Mouse (Mus musculus) cerebellum, adult 11 months (tissue): Measurements from ENCODE around the gene Gpc1.

Experiments
- DNase-seq: peaks from one replicate; pipeline ENCODE4 v3.0.0; 2022

Gpc1 gene

DNA sequence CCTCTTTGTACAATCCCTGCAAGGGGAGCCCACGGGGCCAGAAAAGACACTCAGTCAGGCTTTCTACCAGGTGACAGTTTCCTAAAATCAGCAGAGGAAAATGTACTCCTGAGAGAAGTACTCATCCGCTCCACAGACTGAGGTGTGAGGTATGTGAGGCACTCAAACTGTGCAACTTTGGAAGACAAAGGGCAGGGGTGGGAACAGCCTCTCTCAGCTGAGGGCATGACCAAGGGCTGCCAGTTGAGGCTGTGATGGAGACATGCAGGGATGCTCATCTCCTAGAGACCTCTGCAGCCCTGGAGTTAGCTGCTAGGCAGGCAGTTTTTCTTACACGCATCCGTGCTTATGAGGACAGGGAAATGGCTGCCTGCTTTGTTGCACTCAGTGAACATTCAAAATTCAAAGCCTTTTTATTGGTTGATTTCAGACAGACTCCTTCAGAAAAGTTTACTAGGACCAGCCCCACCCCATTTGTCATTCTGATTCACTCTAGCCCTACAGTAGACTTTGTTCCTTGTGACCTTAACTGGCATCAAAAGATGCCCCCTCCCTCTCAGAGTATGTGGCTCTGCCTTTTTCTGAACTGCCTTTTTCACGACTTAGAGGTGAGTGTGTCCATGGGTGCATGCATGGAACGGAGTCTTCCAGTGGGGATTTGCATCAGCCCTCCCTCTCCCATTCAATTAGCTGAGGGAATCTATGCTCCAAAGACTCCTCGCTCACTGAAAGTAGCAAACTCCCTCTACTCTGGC lies 57.6 kb downstream of the Gpc1 start:
- no peak for DNase-seq

DNA sequence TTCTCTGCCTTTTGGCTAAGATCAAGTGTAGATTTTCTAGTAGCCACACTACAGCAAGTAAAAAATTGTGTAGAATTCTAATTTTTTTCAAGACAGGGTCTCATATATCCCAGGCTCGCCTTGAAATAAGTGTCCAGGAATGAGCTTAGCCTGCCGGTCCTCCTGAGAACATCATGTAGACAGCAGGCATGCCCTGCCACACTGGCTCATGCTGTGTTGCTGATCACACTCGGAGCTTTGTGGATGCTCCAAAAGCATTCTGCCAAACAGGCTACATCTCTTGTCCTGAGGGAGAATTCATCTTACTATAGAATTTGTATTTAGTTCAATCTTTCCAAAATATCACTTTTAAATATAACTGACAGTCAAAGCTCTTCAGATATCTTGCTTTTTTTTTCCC lies 61.3 kb downstream of the Gpc1 start:
- no peak for DNase-seq

DNA sequence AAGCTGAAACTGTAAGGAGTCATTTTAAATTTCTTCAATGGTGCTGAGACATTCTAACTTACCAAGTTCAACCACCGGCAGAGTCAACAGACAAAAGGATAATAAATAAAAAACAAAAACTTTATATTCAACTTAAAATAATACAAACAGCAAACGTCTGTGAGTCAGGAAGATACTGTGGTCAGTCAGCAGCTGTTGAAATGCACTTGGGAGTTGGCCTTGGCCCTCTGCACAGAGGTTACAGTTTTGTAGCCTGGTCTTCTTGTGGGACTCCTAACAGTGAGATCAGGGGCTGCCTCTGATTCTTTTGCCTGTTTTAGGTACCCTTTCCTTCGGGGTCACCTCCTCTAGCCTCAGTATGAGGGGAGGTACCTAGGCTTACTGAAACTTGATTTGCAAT lies 62.5 kb downstream of the Gpc1 start:
- no peak for DNase-seq

DNA sequence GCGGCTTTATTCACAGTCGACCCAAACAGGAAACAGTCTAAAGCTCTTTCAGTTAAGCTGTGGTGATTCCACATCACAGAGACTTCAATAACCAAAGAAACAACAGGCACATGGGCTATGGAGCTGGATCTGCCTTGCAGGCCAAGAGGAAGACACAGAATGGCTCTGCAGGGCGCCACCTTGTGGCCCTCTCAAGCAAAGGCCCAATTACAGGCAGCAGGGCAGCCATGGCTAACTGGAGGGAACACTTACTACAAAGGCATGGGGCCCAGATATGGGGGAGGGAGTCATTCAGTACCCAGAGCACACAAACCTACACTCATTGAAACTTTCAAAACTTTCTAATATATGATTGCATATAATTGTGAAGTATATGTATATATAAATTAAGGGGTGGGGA lies 63.6 kb downstream of the Gpc1 start:
- peak; percentile 87 for DNase-seq

DNA sequence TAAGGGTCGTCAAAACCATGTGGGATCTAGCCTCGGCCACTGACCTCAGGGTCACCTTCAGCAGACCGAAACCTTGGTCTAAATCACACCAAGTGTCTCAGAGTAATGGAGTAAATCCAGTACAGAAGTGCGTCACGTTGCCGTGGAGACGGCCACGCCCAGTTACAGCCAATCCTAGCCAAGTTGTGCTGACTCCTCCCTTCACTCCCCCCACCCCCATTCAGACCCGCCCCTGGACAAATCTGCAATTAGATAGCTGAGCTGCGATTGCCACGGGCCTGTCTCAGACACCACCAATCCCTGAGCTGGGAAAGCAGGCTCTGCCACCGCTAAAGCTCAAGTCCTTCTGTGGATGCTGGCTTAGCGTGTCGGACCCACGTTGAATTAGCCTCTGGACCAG lies 71.3 kb downstream of the Gpc1 start, which contains the start of gene Ankmy1:
Gene Ankmy1 (minus strand): TSS at position 121 of the 400 bp plus-strand sequence.
- DNase-seq, result no peak

DNA sequence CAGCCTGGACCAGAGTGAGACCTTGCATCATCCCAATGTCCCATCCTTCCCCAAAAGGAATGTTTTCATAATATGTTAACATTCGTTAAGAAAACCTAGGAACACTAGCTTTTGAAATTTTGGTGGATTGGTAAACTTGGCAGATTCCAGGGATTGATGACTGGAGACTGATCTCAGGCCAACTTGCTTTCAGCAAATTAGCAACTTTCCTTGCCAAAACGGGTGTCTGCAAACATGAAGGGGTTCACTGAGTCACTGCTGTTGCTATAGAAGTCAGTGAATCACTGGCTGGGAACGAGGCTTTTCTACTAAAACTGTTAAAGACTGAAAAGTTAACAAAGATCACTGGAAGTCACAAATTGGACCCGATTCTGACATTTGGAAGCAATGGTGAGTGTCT lies 72.2 kb downstream of the Gpc1 start:
- DNase-seq, result no peak

DNA sequence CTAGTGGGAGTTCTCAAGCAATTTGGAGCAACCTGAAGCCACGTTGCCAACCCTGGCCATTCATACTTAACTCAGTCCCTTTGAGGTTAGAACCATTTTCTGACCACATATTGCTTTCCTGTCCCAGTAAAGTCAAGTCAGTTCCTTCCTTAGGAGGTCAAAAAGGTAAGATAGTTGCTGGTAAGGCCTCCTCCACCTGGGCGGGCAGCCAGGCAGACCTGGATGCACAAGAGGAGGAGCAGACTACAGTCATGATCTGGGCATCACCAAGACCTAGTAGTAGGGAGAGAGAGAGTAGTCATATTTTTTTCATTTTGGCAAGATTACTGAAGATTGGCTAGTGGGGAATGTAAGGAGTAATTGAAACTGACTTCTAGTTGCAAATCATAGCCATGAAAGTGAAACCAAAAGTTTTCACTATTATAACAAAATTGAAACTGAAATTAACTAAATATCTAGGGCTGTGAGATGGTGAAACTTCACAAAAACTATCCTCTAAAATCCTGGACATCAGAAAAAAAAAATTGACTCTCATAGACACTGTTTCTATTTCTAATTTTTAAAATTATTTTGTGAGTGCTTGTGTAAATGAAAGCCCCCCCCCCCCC lies 74.4 kb downstream of the Gpc1 start:
- DNase-seq, result no peak

DNA sequence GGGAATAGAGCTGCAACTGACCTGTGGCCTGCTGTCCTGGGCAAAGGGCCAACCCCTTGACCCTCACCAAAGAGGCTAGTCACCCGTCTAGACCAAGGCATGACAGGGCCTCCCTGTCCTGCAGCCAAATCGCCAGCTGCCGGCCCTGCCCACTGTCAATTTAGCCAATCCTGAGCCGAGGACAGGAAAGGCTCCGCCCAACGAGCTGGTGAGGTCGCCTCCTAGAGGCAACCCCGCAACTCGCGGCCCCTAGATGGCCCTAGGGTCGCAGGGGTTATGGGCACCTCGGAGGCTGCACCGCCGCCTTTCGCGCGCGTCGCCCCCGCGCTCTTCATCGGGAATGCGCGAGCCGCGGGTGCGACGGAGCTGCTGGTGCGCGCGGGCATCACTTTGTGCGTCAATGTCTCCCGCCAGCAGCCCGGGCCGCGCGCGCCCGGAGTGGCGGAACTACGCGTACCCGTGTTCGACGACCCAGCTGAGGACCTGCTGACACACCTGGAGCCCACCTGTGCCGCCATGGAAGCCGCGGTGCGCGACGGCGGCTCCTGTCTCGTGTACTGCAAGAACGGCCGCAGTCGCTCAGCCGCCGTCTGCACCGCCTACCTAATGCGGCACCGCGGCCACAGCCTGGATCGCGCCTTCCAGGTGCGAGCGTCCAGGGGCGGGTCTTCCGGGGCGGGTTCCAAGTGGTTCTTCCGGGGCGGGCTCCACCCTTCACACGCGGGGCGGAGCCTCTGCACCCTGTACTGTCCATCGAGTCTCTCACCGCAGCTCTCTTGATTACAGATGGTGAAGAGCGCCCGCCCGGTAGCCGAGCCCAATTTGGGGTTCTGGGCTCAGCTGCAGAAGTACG lies 75.6 kb downstream of the Gpc1 start, which contains the start of gene Dusp28:
Gene Dusp28 (plus strand): TSS at position 203 of the 853 bp plus-strand sequence.
- DNase-seq, result peak; percentile 88

DNA sequence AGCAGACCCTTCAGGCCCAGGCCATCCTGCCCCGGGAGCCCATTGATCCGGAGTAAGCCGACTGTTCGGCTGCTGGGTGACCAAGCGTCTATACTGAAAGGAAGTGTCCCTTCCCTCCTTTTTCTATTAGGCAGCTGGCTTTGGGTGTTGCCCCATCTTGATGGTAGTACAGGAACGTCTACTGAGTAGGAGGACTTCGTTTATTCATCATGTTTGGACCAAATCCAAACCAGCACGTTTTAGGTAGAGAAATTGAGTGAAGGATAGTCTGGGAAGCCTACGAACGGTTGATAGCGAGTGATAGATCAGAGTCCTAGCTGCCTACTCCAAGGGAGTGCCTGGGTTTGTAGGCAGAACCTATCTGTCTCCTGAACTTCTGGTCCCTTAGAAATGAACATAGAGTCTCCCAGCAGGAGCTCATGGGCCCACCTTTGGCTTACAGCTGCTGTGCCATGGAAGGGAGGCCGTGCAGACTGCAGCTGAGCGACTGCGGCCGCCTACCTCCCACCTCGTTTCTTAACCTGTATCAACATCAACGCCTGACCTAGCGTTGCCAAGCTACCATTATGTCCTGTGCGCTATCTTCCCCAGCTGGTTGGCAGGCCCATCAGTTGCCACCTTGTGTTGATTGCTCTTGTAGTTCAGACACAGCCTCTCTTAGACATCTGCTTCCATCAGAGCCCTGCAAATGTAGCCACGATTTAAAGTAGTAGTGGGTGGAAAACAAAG lies 76.4 kb downstream of the Gpc1 start:
- no peak for DNase-seq

DNA sequence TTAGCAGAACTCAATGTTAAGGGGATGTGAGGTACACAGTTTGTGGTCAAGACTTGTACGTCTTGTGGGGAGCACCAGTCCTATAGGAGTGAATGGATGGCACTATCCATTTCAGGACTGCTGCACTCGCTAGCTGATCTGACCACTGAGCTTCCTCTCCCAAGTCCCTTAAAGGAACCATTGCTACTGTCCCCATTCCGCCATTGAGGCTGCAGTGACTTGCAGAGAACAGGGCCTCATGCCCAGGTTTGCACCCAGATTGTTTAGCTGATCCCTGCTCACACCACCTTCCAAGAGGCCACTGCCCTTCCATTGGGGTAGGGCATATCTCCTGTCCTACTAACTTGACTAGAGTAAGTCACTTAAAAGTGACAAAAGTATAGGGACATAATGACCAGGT lies 77.2 kb downstream of the Gpc1 start:
- DNase-seq, result no peak

DNA sequence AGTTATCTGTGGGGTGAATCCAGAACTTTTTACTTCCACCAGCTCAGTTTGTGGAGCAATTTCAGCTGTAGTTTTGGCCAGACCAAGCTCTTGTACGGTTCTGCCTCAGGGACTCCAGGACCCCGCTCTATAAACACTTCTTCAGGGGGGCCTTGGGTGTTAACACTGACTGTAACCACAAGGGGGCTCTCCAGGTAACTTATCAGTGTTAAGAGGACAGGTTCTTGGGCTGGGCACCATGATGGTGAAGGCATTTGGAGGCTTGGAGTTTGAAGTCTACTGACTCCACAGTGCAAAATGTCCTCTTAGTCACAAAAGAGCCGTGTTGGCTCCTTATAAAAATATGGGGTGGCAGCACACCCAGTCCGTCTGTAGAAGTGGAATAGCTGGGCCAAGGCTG lies 77.6 kb downstream of the Gpc1 start:
- no peak for DNase-seq
